Mouse (Mus musculus): ENCODE data around the gene Ern1. TPM values are rescaled to one million over a fixed set of nuclear protein-coding genes. Genes with fewer than 3 reads are reported as not detected.

Ern1 gene
- polyA plus RNA-seq, 1 experiment from 2014 or later = 6.6 TPM

DNA sequence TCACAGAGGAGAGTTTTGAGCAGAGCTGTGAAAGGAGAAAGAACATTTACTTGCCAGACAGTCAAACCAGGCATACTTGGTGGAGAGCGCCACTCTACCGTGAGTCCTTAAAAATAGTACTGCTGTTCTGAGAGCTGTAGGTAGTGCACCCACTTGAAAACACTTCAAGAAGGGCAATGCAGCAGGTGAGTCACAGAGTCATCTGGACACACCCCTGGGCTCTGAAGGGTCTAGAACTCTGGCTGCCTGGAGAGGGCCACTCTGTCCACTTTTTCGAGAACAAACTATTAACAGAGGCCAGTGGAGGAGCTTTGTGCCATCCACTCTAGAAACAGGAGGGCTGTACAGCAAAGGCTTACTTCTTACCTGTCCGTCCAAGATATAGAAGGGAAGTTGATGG, 61.2 kb downstream of the Ern1 start:
- WGBS = 95% methylated on average over 4 of the region's 4 CpGs
- H3K4me3 ChIP-seq (replicated peaks; ENCODE audit: low read depth, low read length) = no peak overlapping the region
- ATAC-seq (ENCODE audit: low FRiP score, low TSS enrichment) = no peak

DNA sequence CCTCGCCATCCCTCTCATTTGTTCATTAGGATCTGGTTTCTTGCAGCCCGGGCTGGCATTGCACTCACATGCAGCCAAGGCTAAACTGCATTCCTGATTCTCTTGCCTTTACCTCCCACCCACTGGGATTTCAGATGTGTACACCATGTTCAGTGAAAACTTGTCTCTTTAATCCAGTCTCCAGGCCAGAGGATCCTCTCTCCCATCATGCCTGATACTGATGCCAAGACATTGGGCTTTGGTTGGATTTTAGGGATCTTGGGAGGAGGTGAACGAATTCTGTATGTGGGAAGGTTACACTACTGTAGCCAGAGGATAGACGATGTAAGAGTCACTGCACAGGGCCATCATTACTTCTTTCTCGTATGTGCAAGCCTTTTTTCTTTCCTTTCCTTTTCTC, 62.5 kb downstream of the Ern1 start:
- DNase-seq = no peak
- Histone ChIP-seq H3K4me3 (replicated peaks; ENCODE audit: low read depth, low read length) (no peak overlapping the region), H3K36me3 (ENCODE audit: control insufficient read depth, insufficient read depth, low read length) (peaks cover 19% of the 10 kb centered on the region), H3K9me3 (ENCODE audit: control insufficient read depth, low read length) (no peaks in the 10 kb centered on the region), H3K4me2 (ENCODE audit: low read length) (no peak overlapping the region), H3K27me3 (ENCODE audit: control insufficient read depth, insufficient read depth, low read length) (no peaks in the 10 kb centered on the region), H3K9ac (replicated peaks; ENCODE audit: low read length) (no peak overlapping the region), H3K4me1 (ENCODE audit: control insufficient read depth, insufficient read depth, low read length) (no peaks in the 10 kb centered on the region), H3K27ac (replicated peaks; ENCODE audit: low read depth, low read length) (no peak overlapping the region)
- no peak for ATAC-seq (ENCODE audit: low FRiP score, low TSS enrichment)
- 96% methylated on average over 5 of the region's 5 CpGs for WGBS

More for the DNA sequence above, 61.2 kb downstream of the Ern1 start:
- peaks cover 23% of the 10 kb centered on the region for H3K36me3 ChIP-seq (ENCODE audit: control insufficient read depth, insufficient read depth, low read length)
- no peak overlapping the region for H3K27ac ChIP-seq (replicated peaks; ENCODE audit: low read depth, low read length)
- H3K9me3 ChIP-seq (ENCODE audit: control insufficient read depth, low read length) = no peaks in the 10 kb centered on the region
- no peaks in the 10 kb centered on the region for H3K4me1 ChIP-seq (ENCODE audit: control insufficient read depth, insufficient read depth, low read length)
- no peak overlapping the region for H3K9ac ChIP-seq (replicated peaks; ENCODE audit: low read length)
- no peak overlapping the region for H3K4me2 ChIP-seq (ENCODE audit: low read length)
- DNase-seq = no peak
- H3K27me3 ChIP-seq (ENCODE audit: control insufficient read depth, insufficient read depth, low read length) = no peaks in the 10 kb centered on the region

DNA sequence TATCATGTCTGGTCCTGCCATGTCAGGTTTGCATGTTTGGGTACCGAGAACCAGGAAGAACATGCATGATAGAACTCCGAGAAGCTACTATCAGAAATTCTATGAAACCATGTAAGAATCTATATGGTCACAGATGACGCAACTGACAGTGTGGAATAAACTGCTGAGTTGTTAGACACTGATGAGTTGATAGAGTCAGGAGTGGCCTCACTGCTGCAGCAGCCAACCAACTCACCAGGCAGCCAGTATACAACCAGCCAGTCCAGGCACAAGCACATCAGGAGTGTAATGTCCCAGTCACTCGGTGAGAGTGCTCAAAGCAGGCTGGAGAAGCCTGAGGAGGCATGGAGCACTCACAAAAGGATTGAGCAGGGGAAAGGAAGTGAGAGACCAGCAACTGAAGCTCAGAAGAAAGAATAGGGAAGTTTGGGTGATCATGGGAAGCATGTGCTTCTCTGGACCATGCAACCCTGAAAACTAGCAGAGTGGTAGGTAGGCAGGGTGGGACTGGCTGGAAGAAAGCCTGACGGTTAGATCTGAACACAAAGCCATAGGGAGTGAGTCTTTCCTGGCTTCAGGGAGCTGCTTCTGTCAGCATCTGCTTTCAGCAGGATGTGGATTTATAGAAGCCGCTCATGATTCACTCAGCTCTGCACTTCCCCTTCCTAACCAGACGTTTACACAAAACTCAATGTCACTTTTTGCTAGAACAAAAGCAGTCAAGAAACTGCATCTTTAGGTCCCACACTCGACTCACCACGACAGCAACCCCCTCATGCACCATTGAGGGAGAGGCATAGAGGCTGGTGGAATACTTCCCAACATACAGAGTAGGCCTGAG, 68.2 kb downstream of the Ern1 start:
- 82% methylated on average over 9 of the region's 9 CpGs for WGBS
- DNase-seq = no peak
- H3K4me2 ChIP-seq (ENCODE audit: low read length) = no peak overlapping the region
- no peaks in the 10 kb centered on the region for H3K27me3 ChIP-seq (ENCODE audit: control insufficient read depth, insufficient read depth, low read length)
- no peak overlapping the region for H3K4me3 ChIP-seq (replicated peaks; ENCODE audit: low read depth, low read length)
- H3K4me1 ChIP-seq (ENCODE audit: control insufficient read depth, insufficient read depth, low read length) = no peaks in the 10 kb centered on the region
- no peak overlapping the region for H3K27ac ChIP-seq (replicated peaks; ENCODE audit: low read depth, low read length)
- H3K36me3 ChIP-seq (ENCODE audit: control insufficient read depth, insufficient read depth, low read length) = peaks cover 7% of the 10 kb centered on the region
- no peaks in the 10 kb centered on the region for H3K9me3 ChIP-seq (ENCODE audit: control insufficient read depth, low read length)
- no peak overlapping the region for H3K9ac ChIP-seq (replicated peaks; ENCODE audit: low read length)
- no peak for ATAC-seq (ENCODE audit: low FRiP score, low TSS enrichment)

DNA sequence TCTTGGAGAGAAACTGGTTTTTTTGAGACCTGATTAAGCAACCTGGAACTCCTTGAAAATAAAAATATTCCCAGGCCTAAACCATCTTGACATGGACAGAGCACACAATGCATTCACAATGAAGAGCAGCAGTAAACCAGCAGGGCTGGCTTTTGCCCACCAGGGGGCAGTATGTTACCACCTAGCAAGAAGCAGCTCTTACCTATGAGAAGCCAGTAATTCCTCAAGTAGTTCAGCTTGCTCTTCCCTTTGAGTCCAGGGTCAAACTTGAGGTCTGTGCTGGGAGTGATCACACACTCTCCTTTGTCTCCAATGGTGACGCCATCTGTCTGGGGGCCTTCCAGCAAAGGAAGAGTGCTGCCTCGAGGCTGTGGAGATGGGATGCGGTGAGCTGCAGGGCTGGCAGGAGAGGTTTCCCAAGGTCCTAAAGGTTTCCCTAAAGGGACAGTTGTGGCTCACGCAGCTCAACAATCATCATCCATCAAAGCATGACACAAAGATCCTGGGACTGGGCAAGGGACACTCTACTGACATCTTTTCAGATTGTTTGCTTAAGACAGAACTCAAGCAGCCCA, 68.9 kb downstream of the Ern1 start:
- DNase-seq (peak; percentile 94), ATAC-seq (ENCODE audit: low FRiP score, low TSS enrichment) (no peak)
- no peaks in the 10 kb centered on the region for H3K4me1 ChIP-seq (ENCODE audit: control insufficient read depth, insufficient read depth, low read length)
- no peaks in the 10 kb centered on the region for H3K27me3 ChIP-seq (ENCODE audit: control insufficient read depth, insufficient read depth, low read length)
- WGBS = 46% methylated on average over 4 of the region's 4 CpGs
- no peaks in the 10 kb centered on the region for H3K9me3 ChIP-seq (ENCODE audit: control insufficient read depth, low read length)
- no peak overlapping the region for H3K9ac ChIP-seq (replicated peaks; ENCODE audit: low read length)
- H3K4me3 ChIP-seq (replicated peaks; ENCODE audit: low read depth, low read length) = no peak overlapping the region
- H3K36me3 ChIP-seq (ENCODE audit: control insufficient read depth, insufficient read depth, low read length) = peaks cover 11% of the 10 kb centered on the region
- H3K27ac ChIP-seq (replicated peaks; ENCODE audit: low read depth, low read length) = no peak overlapping the region
- H3K4me2 ChIP-seq (ENCODE audit: low read length) = no peak overlapping the region

DNA sequence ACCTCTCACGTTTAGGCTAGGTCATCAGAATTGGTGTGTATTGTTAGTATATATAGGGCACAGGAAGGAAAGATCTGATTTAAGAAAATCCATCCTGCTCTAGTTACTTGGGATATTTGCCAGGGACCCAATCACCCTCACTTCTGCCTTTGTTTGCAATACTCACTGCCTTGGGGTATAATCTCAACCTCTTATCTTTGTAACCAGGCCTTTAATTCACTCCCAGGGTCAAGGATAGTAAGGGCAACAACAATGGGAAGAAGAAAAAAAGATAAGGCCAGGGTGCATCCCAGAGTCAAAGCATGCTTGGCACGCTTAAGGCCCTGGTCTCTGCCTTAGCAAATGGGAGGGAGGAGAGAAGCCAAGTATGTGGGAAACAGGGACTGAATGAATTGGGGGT, 69.8 kb downstream of the Ern1 start:
- H3K4me2 ChIP-seq (ENCODE audit: low read length) = no peak overlapping the region
- no peaks in the 10 kb centered on the region for H3K9me3 ChIP-seq (ENCODE audit: control insufficient read depth, low read length)
- ATAC-seq (ENCODE audit: low FRiP score, low TSS enrichment) = no peak
- no peaks in the 10 kb centered on the region for H3K27me3 ChIP-seq (ENCODE audit: control insufficient read depth, insufficient read depth, low read length)
- no peak overlapping the region for H3K27ac ChIP-seq (replicated peaks; ENCODE audit: low read depth, low read length)
- no peaks in the 10 kb centered on the region for H3K4me1 ChIP-seq (ENCODE audit: control insufficient read depth, insufficient read depth, low read length)
- H3K9ac ChIP-seq (replicated peaks; ENCODE audit: low read length) = no peak overlapping the region
- H3K4me3 ChIP-seq (replicated peaks; ENCODE audit: low read depth, low read length) = no peak overlapping the region
- DNase-seq = no peak
- peaks cover 15% of the 10 kb centered on the region for H3K36me3 ChIP-seq (ENCODE audit: control insufficient read depth, insufficient read depth, low read length)
- 87% methylated on average over 2 of the region's 2 CpGs for WGBS

DNA sequence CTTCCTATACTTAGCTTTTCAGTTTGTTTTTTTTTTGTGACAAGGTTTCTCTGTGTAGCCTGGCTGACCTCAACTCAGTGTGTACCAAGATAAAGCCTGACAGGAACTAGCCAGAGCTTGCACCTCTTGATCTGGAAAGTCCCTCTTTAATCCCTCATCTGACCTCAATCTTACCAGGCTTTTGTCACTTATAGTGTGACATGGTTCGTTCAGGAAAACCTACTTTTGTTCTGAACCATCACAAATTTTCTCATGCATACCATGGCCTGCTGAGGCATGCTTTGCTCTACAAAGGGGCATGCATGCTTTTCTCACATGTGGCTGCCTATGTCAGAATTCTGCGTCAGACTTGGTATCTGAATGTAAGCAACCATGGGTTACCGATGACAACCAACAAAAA, 71.3 kb downstream of the Ern1 start:
- WGBS = 57% methylated on average over 3 of the region's 3 CpGs
- H3K4me2 ChIP-seq (ENCODE audit: low read length) = no peak overlapping the region
- H3K4me3 ChIP-seq (replicated peaks; ENCODE audit: low read depth, low read length) = no peak overlapping the region
- DNase-seq = no peak
- no peak for ATAC-seq (ENCODE audit: low FRiP score, low TSS enrichment)
- no peaks in the 10 kb centered on the region for H3K9me3 ChIP-seq (ENCODE audit: control insufficient read depth, low read length)
- H3K4me1 ChIP-seq (ENCODE audit: control insufficient read depth, insufficient read depth, low read length) = no peaks in the 10 kb centered on the region
- no peaks in the 10 kb centered on the region for H3K27me3 ChIP-seq (ENCODE audit: control insufficient read depth, insufficient read depth, low read length)
- no peak overlapping the region for H3K27ac ChIP-seq (replicated peaks; ENCODE audit: low read depth, low read length)
- H3K36me3 ChIP-seq (ENCODE audit: control insufficient read depth, insufficient read depth, low read length) = peaks cover 19% of the 10 kb centered on the region; the same call in 1 of the 2 replicates
- no peak overlapping the region for H3K9ac ChIP-seq (replicated peaks; ENCODE audit: low read length)

DNA sequence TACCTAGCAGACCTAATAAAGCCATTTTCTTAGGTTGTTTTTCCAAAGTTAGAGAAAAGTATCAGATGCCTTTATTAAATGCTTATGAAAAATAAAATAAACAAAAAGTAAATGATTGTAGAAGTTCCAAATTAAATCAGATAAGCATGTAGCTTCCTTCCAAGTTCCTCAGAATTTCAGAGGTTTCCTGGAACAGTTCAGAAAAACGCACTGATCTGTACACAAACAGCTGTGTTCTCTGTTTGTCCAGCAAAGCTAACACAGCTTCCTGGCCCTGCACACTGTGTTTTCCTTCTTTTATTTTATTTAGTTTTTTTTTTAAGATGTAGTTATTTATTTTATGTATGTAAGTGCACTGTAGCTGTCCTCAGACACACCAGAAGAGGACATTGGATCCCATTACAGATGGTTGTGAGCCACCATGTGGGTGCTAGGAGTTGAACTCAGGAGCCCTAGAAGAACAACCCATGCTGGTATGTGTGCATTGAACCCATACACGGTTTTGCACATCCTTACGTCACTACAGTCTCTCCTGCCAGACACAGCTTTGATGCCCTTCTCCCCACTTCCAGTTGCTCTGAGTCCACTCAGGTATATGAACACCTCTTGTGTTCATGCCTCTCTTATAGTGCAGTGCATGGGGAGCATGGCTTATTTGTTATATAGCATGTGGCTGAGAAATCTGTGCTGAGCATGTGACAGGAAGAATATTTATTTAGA, 74.9 kb downstream of the Ern1 start:
- Histone ChIP-seq H3K27me3 (ENCODE audit: control insufficient read depth, insufficient read depth, low read length) (no peaks in the 10 kb centered on the region), H3K36me3 (ENCODE audit: control insufficient read depth, insufficient read depth, low read length) (peaks cover 31% of the 10 kb centered on the region), H3K4me1 (ENCODE audit: control insufficient read depth, insufficient read depth, low read length) (no peaks in the 10 kb centered on the region), H3K9ac (replicated peaks; ENCODE audit: low read length) (no peak overlapping the region), H3K4me2 (ENCODE audit: low read length) (no peak overlapping the region), H3K27ac (replicated peaks; ENCODE audit: low read depth, low read length) (no peak overlapping the region), H3K9me3 (ENCODE audit: control insufficient read depth, low read length) (no peaks in the 10 kb centered on the region), H3K4me3 (replicated peaks; ENCODE audit: low read depth, low read length) (no peak overlapping the region)
- no peak for ATAC-seq (ENCODE audit: low FRiP score, low TSS enrichment)
- 93% methylated on average over 3 of the region's 3 CpGs for WGBS
- DNase-seq = no peak

DNA sequence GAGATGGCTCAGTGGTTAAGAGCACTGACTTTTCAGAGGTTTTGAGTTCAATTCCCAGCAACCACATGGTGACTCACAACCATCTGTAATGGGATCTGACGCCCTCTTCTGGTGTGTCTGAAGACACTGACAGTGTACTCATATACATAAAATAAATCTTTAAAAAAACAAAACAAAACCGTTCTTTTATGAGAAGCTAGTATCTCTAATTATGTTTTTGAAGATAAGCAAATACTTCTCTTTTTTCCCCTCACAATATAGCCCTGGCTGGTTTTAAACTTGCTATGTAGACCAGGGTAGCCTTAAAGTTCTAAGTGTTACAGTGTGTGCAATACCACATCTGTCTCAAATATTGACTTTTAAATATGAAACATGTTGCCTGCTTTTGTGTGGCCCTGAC, 76.5 kb downstream of the Ern1 start:
- no peaks in the 10 kb centered on the region for H3K27me3 ChIP-seq (ENCODE audit: control insufficient read depth, insufficient read depth, low read length)
- no peak for ATAC-seq (ENCODE audit: low FRiP score, low TSS enrichment)
- H3K4me1 ChIP-seq (ENCODE audit: control insufficient read depth, insufficient read depth, low read length) = no peaks in the 10 kb centered on the region
- H3K4me2 ChIP-seq (ENCODE audit: low read length) = no peak overlapping the region
- 85% methylated on average over 2 of the region's 2 CpGs for WGBS
- peaks cover 42% of the 10 kb centered on the region for H3K36me3 ChIP-seq (ENCODE audit: control insufficient read depth, insufficient read depth, low read length)
- no peak for DNase-seq
- H3K27ac ChIP-seq (replicated peaks; ENCODE audit: low read depth, low read length) = no peak overlapping the region
- no peak overlapping the region for H3K9ac ChIP-seq (replicated peaks; ENCODE audit: low read length)
- H3K4me3 ChIP-seq (replicated peaks; ENCODE audit: low read depth, low read length) = no peak overlapping the region
- H3K9me3 ChIP-seq (ENCODE audit: control insufficient read depth, low read length) = no peaks in the 10 kb centered on the region

All from midbrain, embryonic 14.5 days (tissue).